Mouse (Mus musculus) lung, embryonic 16.5 days (tissue): ENCODE results near the gene Gucy1b1. TPM values are rescaled to one million over a fixed set of nuclear protein-coding genes. Genes with fewer than 3 reads are reported as not detected.

Source experiments
- ATAC-seq: fragments of 200-750 bp; cut with Nextera tagmentation; 2 replicates; pipeline ENCODE4 v1.8.0; 2017; ENCODE audit warnings: low read depth, mild to moderate bottlenecking, moderate library complexity
- H3K27ac ChIP-seq: fragments of 300-500 bp; sonication (generic); 2 replicates; pipeline ENCODE4 v1.5.1; 2014; ENCODE audit warnings: mild to moderate bottlenecking, control low read depth, low read length
- H3K27me3 ChIP-seq: fragments of 300-500 bp; sonication (generic); 2 replicates; pipeline ENCODE4 v1.6.1; 2014; ENCODE audit warnings: low read depth, low read length, mixed read lengths; ENCODE audit not compliant: control insufficient read depth, insufficient read depth
- H3K36me3 ChIP-seq: fragments of 300-500 bp; sonication (generic); 2 replicates; pipeline ENCODE4 v1.6.1; 2014; ENCODE audit warnings: low read length; ENCODE audit not compliant: control insufficient read depth, insufficient read depth
- H3K4me1 ChIP-seq: fragments of 300-500 bp; sonication (generic); replicated peaks from 2 replicates; pipeline ENCODE4 v1.6.1; 2014; ENCODE audit warnings: low read length, mixed read lengths; ENCODE audit not compliant: control insufficient read depth, insufficient read depth
- H3K4me2 ChIP-seq: fragments of 300-500 bp; sonication (generic); 2 replicates; pipeline ENCODE4 v1.6.1; 2014; ENCODE audit warnings: low read depth, low read length, control low read depth
- H3K4me3 ChIP-seq: fragments of 300-500 bp; sonication (generic); 2 replicates; pipeline ENCODE4 v1.5.1; 2014; ENCODE audit warnings: mild to moderate bottlenecking, low read length, control low read depth
- H3K9ac ChIP-seq: fragments of 300-500 bp; sonication (generic); 2 replicates; pipeline ENCODE4 v1.6.1; 2014; ENCODE audit warnings: low read length, control low read depth
- H3K9me3 ChIP-seq: fragments of 300-500 bp; sonication (generic); 2 replicates; pipeline ENCODE4 v1.6.1; 2016; ENCODE audit warnings: low read length; ENCODE audit not compliant: control insufficient read depth
- WGBS: fragments of 180-500 bp; shearing (Covaris S2); extraction: QIAGEN DNeasy Blood & Tissue Kit; methylation state at CpG from one replicate; pipeline ENCODE4 v1.1.7; 2014; 5-methylcytosine and 5-hydroxymethylcytosine counted together
- microRNA-seq: library from miRNA; unstranded; fragments of <30 nt; microRNA quantifications from one replicate; pipeline ENCODE4, GENCODE M21; 2016
- polyA plus RNA-seq: library from polyadenylated mRNA; unstranded; fragments of >200 nt; fragmentation: Nextera tagmentation; extraction: Ambion mirVana; gene quantifications from 2 replicates; pipeline ENCODE4 v1.2.1, GENCODE M21; 2015

Gene Gucy1b1
- polyA plus RNA-seq, 1 experiment from 2014 or later = 88.9 TPM

DNA sequence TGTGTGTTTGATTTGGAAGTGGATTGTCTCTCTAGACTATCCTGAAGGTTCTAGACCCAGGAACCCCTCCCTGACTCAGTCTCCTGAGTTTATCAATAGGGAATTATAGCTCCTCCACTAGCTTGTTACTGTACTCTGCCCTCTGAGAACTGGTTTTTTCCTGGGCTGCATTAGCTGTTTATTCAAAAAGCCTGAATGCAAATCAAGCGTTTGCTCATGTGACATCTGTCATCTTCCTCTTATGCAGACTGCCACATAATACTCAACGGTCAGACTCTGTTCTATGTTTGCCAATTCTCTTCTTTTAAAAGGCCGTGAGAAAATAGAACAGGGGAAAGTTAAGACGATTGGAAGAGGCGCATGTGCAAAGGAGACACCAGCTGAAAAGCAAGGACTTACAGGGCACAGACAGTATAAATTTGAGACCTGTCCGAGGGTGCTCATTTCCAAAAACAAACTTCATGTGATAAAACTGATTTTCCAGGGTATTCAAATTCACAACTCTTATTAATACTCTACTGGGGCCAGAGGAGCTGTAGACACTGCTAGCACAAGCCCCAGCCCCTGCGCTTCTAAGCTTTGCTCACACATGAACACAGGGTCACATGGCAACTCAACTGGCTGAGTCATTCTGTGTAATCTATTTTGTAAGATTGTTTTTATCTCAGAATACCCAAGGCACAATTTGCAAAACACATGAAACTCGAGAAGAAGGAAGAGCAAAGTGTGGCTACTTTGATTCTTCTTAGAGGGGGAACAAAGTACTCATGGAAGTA lies 91.2 kb downstream of the Gucy1b1 start:
- Histone ChIP-seq H3K36me3 (no peaks in the 10 kb centered on the region), H3K27ac (no peak overlapping the region), H3K9me3 (no peaks in the 10 kb centered on the region), H3K9ac (no peak overlapping the region), H3K4me2 (no peak overlapping the region), H3K4me3 (no peak overlapping the region), H3K4me1 (no peaks in the 10 kb centered on the region), H3K27me3 (no peaks in the 10 kb centered on the region)
- WGBS = 70% methylated on average over 8 of the region's 8 CpGs
- no peak for ATAC-seq

Small RNA genes lying within 50 kb of the gene (microRNA-seq; reads per million reads assigned to microRNA genes)
- 0.99 reads per million for gene Mir7010

Other genes starting within 250 kb of the Gucy1b1 start
- gene Ctso, start 142.1 kb downstream of the Gucy1b1 start, polyA plus RNA-seq = 32.6 and 34.3 TPM in 2 replicates
- 1.9 and 2.6 TPM in 2 replicates for gene Tdo2, start 98.5 kb downstream of the Gucy1b1 start, polyA plus RNA-seq
- not detected in 2 replicates for gene Asic5, start 92.4 kb downstream of the Gucy1b1 start, polyA plus RNA-seq
- gene Gucy1a1, start 71.1 kb upstream of the Gucy1b1 start, polyA plus RNA-seq = 100 and 110 TPM in 2 replicates